Comparison of ENCODE assay signal across 8 mouse cellular contexts in genomic region chr10:93166382-93166769, GRCm38 (mm10). TPM values are rescaled to one million over a fixed set of nuclear protein-coding genes. Genes with fewer than 3 reads are reported as not detected.
A peak's percentile ranks its signal among the peaks of the same experiment; 100 is the strongest.
DNase-seq lines count a peak whose midpoint lies in the region; ATAC-seq and TF ChIP-seq lines count a peak whose summit lies in the region.

No protein-coding gene starts in this region.

- WGBS in kidney, embryonic 14.5 days, result 19% methylated on average over 5 of the region's 5 CpGs
- 5% methylated on average over 5 of the region's 5 CpGs for WGBS in forebrain, embryonic 14.5 days
- WGBS in limb, embryonic 15.5 days, result 31% methylated on average over 5 of the region's 5 CpGs
- WGBS in neural tube, embryonic 15.5 days, result 5% methylated on average over 5 of the region's 5 CpGs

- no peak for DNase-seq in kidney, adult 9 months
- DNase-seq in forebrain, embryonic 14.5 days (ENCODE audit: low spot score), result peak; percentile 30
- no peak for DNase-seq in layer of hippocampus, adult 8-10 months (ENCODE audit: low spot score in 2 of 2)
- no peak for DNase-seq in ovary, postnatal 36 days (ENCODE audit: low spot score)

- H3K9me3 ChIP-seq in kidney, embryonic 14.5 days (ENCODE audit: control insufficient read depth, low read length), result no peaks in the 10 kb centered on the region
- no peaks in the 10 kb centered on the region for H3K9me3 ChIP-seq in forebrain, embryonic 14.5 days (replicated peaks; ENCODE audit: control insufficient read depth, low read length)
- no peaks in the 10 kb centered on the region for H3K9me3 ChIP-seq in limb, embryonic 15.5 days
- no peaks in the 10 kb centered on the region for H3K9me3 ChIP-seq in neural tube, embryonic 15.5 days (replicated peaks)

- H3K4me1 ChIP-seq in kidney, embryonic 14.5 days (ENCODE audit: control insufficient read depth, insufficient read depth, low read length), result peaks cover 24% of the 10 kb centered on the region
- peaks cover 36% of the 10 kb centered on the region for H3K4me1 ChIP-seq in bone marrow macrophage, adult 2 months (ENCODE audit: control insufficient read depth, insufficient read depth, low read length)
- peaks cover 33% of the 10 kb centered on the region for H3K4me1 ChIP-seq in forebrain, embryonic 14.5 days (ENCODE audit: control insufficient read depth, insufficient read depth, low read length)
- peaks cover 26% of the 10 kb centered on the region for H3K4me1 ChIP-seq in limb, embryonic 15.5 days
- H3K4me1 ChIP-seq in neural tube, embryonic 15.5 days, result peaks cover 50% of the 10 kb centered on the region

- ATAC-seq in kidney, embryonic 14.5 days (ENCODE audit: low FRiP score, low TSS enrichment), result no peak
- no peak for ATAC-seq in forebrain, embryonic 14.5 days
- ATAC-seq in limb, embryonic 15.5 days (ENCODE audit: insufficient number of reproducible peaks, low FRiP score, low TSS enrichment, low read depth), result no peak
- ATAC-seq in neural tube, embryonic 15.5 days (ENCODE audit: low FRiP score), result no peak

- H3K9ac ChIP-seq in kidney, embryonic 14.5 days (ENCODE audit: low read depth, low read length), result no peak overlapping the region
- H3K9ac ChIP-seq in forebrain, embryonic 14.5 days (ENCODE audit: low read length), result no peak overlapping the region
- H3K9ac ChIP-seq in limb, embryonic 15.5 days, result no peak overlapping the region
- H3K9ac ChIP-seq in neural tube, embryonic 15.5 days (replicated peaks), result no peak overlapping the region

- no peaks in the 10 kb centered on the region for H3K27me3 ChIP-seq in kidney, embryonic 14.5 days (ENCODE audit: control insufficient read depth, insufficient read depth, low read length)
- no peaks in the 10 kb centered on the region for H3K27me3 ChIP-seq in forebrain, embryonic 14.5 days (replicated peaks; ENCODE audit: control insufficient read depth, insufficient read depth, low read length)
- H3K27me3 ChIP-seq in limb, embryonic 15.5 days, result no peaks in the 10 kb centered on the region
- H3K27me3 ChIP-seq in neural tube, embryonic 15.5 days (replicated peaks), result no peaks in the 10 kb centered on the region

- H3K4me2 ChIP-seq in kidney, embryonic 14.5 days (replicated peaks; ENCODE audit: low read depth, low read length), result peak overlapping the region; percentile 25
- H3K4me2 ChIP-seq in forebrain, embryonic 14.5 days (ENCODE audit: low read length), result peak overlapping the region; percentile 33
- no peak overlapping the region for H3K4me2 ChIP-seq in limb, embryonic 15.5 days
- H3K4me2 ChIP-seq in neural tube, embryonic 15.5 days, result peak overlapping the region; percentile 37

- H3K4me3 ChIP-seq in kidney, embryonic 14.5 days (ENCODE audit: low read length), result no peak overlapping the region
- peak overlapping the region; percentile 19 for H3K4me3 ChIP-seq in bone marrow macrophage, adult 2 months (ENCODE audit: insufficient read depth, low read length)
- peak overlapping the region; percentile 2; the same call in 1 of the 2 replicates for H3K4me3 ChIP-seq in forebrain, embryonic 14.5 days (ENCODE audit: low read depth, low read length)
- H3K4me3 ChIP-seq in limb, embryonic 15.5 days, result no peak overlapping the region
- no peak overlapping the region for H3K4me3 ChIP-seq in neural tube, embryonic 15.5 days (replicated peaks)

- no peaks in the 10 kb centered on the region for H3K36me3 ChIP-seq in kidney, embryonic 14.5 days (ENCODE audit: control insufficient read depth, insufficient read depth, low read length)
- H3K36me3 ChIP-seq in forebrain, embryonic 14.5 days (ENCODE audit: control insufficient read depth, insufficient read depth, low read length), result no peaks in the 10 kb centered on the region
- no peaks in the 10 kb centered on the region for H3K36me3 ChIP-seq in limb, embryonic 15.5 days
- no peaks in the 10 kb centered on the region for H3K36me3 ChIP-seq in neural tube, embryonic 15.5 days

- no peak for TF ChIP-seq POLR2A in bone marrow macrophage, adult 2 months (IDR thresholded peaks at IDR 0.05; ENCODE audit: borderline replicate concordance, low read depth, low read length)

- TF ChIP-seq CTCF in bone marrow macrophage, adult 2 months (IDR thresholded peaks at IDR 0.05; ENCODE audit: low read depth, low read length), result no peak

- H3K27ac ChIP-seq in kidney, embryonic 14.5 days (ENCODE audit: low read depth, low read length), result 0 out of 2 replicates have a peak overlapping the region, but pooled peaks have one; percentile 27
- H3K27ac ChIP-seq in bone marrow macrophage, adult 2 months (ENCODE audit: insufficient read depth, low read depth, low read length), result peak overlapping the region; percentile 37
- H3K27ac ChIP-seq in forebrain, embryonic 14.5 days (ENCODE audit: low read depth, low read length), result no peak overlapping the region
- H3K27ac ChIP-seq in limb, embryonic 15.5 days, result peak overlapping the region; percentile 44; the same call in 1 of the 2 replicates
- no peak overlapping the region for H3K27ac ChIP-seq in neural tube, embryonic 15.5 days (replicated peaks)

RNA-seq across cellular contexts. Expression of gene Cdk17, which starts 5.7 kb away (rescaled TPM):
- polyA plus RNA-seq in kidney, embryonic 14.5 days (2014; fragmentation: Nextera tagmentation; extraction: Ambion mirVana), result 17.0 and 24.8 TPM in 2 replicates
- polyA plus RNA-seq in bone marrow macrophage, adult 2 months (2012; ENCODE audit: insufficient read depth, insufficient read length, missing spikeins), result 25.8 and 27.3 TPM in 2 replicates
- 52.5 and 53.8 TPM in 2 replicates for polyA plus RNA-seq in forebrain, embryonic 14.5 days (2014; fragmentation: Nextera tagmentation; extraction: Ambion mirVana)
- 11.2 and 15.2 TPM in 2 replicates for polyA plus RNA-seq in limb, embryonic 15.5 days (2015; fragmentation: Nextera tagmentation; extraction: Ambion mirVana)
- polyA plus RNA-seq in neural tube, embryonic 15.5 days (2015; fragmentation: Nextera tagmentation; extraction: Ambion mirVana), result 39.5 and 41.2 TPM in 2 replicates
- total RNA-seq in layer of hippocampus, adult 8-10 months (2022), result 100 to 1,000 TPM; 169 to 201 (median 193) TPM

Comparison
In these comparisons a context has a peak if more than half of its experiments do, and no peak if none do; other contexts are left out.
1. H3K27ac ChIP-seq: peak in kidney, embryonic 14.5 days (single experiment), bone marrow macrophage, adult 2 months (single experiment) and limb, embryonic 15.5 days (single experiment); none in forebrain, embryonic 14.5 days (single experiment) and neural tube, embryonic 15.5 days (single experiment).
2. H3K4me3 ChIP-seq: peak in bone marrow macrophage, adult 2 months (single experiment) and forebrain, embryonic 14.5 days (single experiment); none in kidney, embryonic 14.5 days (single experiment), limb, embryonic 15.5 days (single experiment) and neural tube, embryonic 15.5 days (single experiment).